Mouse (Mus musculus) common myeloid progenitor, adult 5-6 weeks (primary cell): ENCODE data around the gene Ldb2. TPM values are rescaled to one million over a fixed set of nuclear protein-coding genes. Genes with fewer than 3 reads are reported as not detected.

Source experiments
- ATAC-seq: replicated peaks from 2 replicates; pipeline ENCODE4 v1.8.0; 2016; ENCODE audit warnings: low read depth, mild to moderate bottlenecking, moderate TSS enrichment, inconsistent platforms; ENCODE audit not compliant: poor library complexity, severe bottlenecking
- total RNA-seq: library from RNA; stranded (forward); fragments of 200-1000, 187-1606 nt; gene quantifications from 2 replicates; pipeline ENCODE4 v1.2.3, GENCODE M21; 2017

Ldb2 gene
- total RNA-seq, 1 experiment from 2014 or later = not detected

GRCm38 (mm10) chr5:44483426-44484106 lies 315.9 kb downstream of the Ldb2 start:
- 0 out of 2 replicates have a peak, but pooled peaks have one; percentile 25 for ATAC-seq

- ATAC-seq = no peak
Observed at GRCm38 (mm10) chr5:44481406-44481805, 318.1 kb downstream of the Ldb2 start.

- 0 out of 2 replicates have a peak, but pooled peaks have one; percentile 32 for ATAC-seq
Observed at GRCm38 (mm10) chr5:44476356-44476755, 323.1 kb downstream of the Ldb2 start.

- ATAC-seq = no peak
Observed at GRCm38 (mm10) chr5:44475543-44475942, 323.9 kb downstream of the Ldb2 start.

GRCm38 (mm10) chr5:44473857-44474762 lies 325.4 kb downstream of the Ldb2 start:
- ATAC-seq = no peak

GRCm38 (mm10) chr5:44465238-44465637 lies 334.2 kb downstream of the Ldb2 start:
- no peak for ATAC-seq
